Mouse (Mus musculus) retina, postnatal 1 day (tissue): ENCODE measurements around the gene Lypd6.

Experiments
- DNase-seq: peaks from one replicate; pipeline ENCODE4 v3.0.0-alpha.2; 2012

Gene Lypd6

DNA sequence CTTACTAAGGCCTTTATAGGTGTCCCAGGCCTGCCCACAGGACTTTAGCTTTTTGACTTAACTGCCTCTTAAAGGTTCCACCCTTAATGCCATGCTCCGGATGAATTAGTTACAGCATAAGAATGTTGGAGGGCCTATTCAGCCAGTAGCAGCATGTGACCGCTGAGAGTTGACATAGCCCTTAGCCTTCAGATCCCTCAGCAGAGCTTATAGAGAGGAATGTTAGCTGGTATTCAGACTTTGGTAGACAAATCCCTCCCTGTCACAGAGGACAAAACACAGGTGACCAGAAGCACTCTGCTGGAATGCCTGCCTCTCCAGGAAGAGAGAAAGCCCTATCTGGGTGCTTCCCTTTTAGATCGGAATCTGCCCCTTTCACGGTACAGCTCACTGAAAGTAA, 109.5 kb downstream of the Lypd6 start:
- no peak for DNase-seq

GRCm38 (mm10) chr2:50179164-50179563, 112.9 kb downstream of the Lypd6 start:
- DNase-seq, result no peak

GRCm38 (mm10) chr2:50180423-50180822, 114.2 kb downstream of the Lypd6 start:
- no peak for DNase-seq

DNA sequence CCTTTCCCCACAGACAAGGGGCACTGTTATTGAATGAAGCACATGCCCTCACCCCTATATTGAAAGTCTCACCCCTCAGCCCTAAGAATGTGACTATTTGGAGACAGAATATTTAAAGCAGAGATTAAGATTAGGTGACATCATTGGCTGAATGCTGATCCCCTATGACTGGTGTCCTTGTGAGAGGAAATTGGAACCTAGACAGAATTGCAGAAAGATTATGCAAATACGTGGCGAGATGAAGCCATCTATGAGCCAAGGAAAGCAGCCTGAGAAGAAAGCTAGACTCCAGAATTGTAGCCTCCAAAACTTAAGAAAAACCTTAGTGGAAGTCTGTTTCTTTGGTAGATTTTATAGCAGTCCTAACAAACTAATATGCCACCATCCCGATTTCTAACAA, 115.1 kb downstream of the Lypd6 start:
- no peak for DNase-seq

GRCm38 (mm10) chr2:50186711-50187405, 120.6 kb downstream of the Lypd6 start:
- DNase-seq, result no peak

DNA sequence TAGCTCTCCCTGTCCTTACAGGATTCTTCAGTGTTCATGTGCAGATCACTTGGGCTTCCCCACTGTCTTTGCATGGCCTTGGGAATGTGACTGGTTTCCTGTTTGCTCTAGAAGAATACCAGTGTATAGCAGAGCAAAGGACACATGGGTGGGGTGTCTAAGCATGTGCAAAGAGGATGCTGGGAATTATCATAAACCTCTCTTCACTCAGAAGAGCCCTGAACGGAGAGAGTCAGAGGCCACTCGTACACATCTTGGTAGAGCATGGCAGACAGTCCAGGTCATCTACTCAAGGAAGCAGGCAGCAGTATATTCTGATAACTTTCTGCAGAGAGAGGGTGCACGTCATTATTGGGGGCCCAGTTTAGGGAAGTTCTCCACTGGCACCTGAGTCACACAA, 122.6 kb downstream of the Lypd6 start:
- no peak for DNase-seq

DNA sequence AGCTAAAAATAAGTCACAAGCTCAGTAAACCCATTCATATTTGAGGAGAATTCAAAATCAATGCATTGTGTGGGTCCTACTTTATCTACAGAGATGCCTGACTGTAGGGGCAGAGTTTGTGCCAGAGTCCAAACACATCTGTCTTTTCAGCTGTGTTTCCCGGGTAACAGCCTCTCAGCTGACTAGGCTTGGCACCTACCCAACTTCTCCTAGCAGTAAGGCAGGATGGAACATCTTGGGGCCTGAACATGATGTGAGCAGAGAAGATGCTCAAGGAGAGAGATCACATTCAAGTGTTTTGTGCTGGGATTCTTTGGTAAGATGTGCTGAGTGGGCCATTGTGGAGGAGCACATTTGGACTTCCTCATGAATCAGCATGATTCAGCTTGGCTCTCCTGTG, 130.5 kb downstream of the Lypd6 start:
- DNase-seq, result peak; percentile 61

DNA sequence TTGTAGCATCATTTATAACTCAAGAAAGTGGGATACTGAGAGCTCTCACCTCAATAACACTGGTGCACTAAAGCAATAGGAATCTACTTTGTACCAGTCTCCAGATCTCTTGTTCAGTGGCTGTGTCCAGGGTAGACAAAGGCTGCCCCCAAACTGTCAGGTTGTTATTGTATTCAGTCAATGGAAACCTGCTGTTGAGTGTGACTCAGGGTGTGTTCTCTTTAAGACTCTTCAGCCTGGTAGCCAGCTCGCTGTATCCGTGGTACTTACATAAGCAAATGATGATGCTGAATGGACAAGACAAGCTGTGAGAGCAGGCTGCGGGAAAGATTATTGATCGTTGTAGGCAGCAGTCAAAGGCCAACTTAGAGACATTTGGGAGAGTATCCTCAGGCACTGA, 131.6 kb downstream of the Lypd6 start:
- peak; percentile 57 for DNase-seq

- no peak for DNase-seq
These were observed 134.3 kb downstream of the Lypd6 start for GRCm38 (mm10) chr2:50200541-50200940.

GRCm38 (mm10) chr2:50220574-50220973, 154.3 kb downstream of the Lypd6 start:
- DNase-seq, result peak; percentile 91

GRCm38 (mm10) chr2:50225019-50225418, 158.8 kb downstream of the Lypd6 start:
- DNase-seq, result no peak

DNA sequence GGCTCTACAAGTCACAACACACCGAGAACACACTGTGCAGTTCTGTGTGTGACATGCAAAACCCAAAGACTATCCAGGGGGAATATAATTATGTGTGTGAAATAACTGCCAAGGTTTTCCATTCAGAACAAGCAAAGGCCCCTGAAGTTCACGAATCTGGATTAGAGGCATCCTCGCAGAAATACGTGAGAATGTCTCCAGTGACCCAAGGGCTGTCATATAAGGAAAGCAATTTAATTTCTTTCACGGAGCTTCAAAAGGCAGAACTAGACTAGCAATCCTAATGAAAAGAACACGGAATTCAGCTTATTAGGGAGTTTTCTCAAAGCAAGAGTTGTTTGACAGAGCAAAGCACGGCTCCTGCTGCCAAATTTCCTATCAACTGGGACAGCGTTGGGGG, 167.3 kb downstream of the Lypd6 start:
- DNase-seq, result no peak
